Mouse (Mus musculus) embryonic facial prominence, embryonic 12.5 days (tissue): ENCODE data around the gene Pld3. TPM values are rescaled to one million over a fixed set of nuclear protein-coding genes. Genes with fewer than 3 reads are reported as not detected.
A peak's percentile ranks its signal among the peaks of the same experiment; 100 is the strongest.

Experiments used
- ATAC-seq: fragments of 200-750 bp; cut with Nextera tagmentation; 2 replicates; pipeline ENCODE4 v1.8.0; 2017; ENCODE audit not compliant: insufficient number of reproducible peaks, insufficient read depth, low FRiP score, low TSS enrichment
- H3K27ac ChIP-seq: fragments of 300-500 bp; sonication (generic); 2 replicates; pipeline ENCODE4 v1.5.1; 2016; ENCODE audit warnings: mild to moderate bottlenecking
- H3K27me3 ChIP-seq: fragments of 300-500 bp; sonication (generic); 2 replicates; pipeline ENCODE4 v1.6.1; 2016; ENCODE audit warnings: mild to moderate bottlenecking, moderate library complexity
- H3K36me3 ChIP-seq: fragments of 300-500 bp; sonication (generic); 2 replicates; pipeline ENCODE4 v1.6.1; 2016; ENCODE audit warnings: mild to moderate bottlenecking
- H3K4me1 ChIP-seq: fragments of 300-500 bp; sonication (generic); 2 replicates; pipeline ENCODE4 v1.6.1; 2016
- H3K4me2 ChIP-seq: fragments of 300-500 bp; sonication (generic); replicated peaks from 2 replicates; pipeline ENCODE4 v1.6.1; 2016; ENCODE audit warnings: mild to moderate bottlenecking, moderate library complexity
- H3K4me3 ChIP-seq: fragments of 300-500 bp; sonication (generic); 2 replicates; pipeline ENCODE4 v1.5.1; 2016; ENCODE audit warnings: mild to moderate bottlenecking
- H3K9ac ChIP-seq: fragments of 300-500 bp; sonication (generic); 2 replicates; pipeline ENCODE4 v1.6.1; 2016; ENCODE audit warnings: mild to moderate bottlenecking, moderate library complexity
- H3K9me3 ChIP-seq: fragments of 300-500 bp; sonication (generic); 2 replicates; pipeline ENCODE4 v1.6.1; 2016; ENCODE audit warnings: mild to moderate bottlenecking, moderate library complexity
- WGBS: fragments of 180-500 bp; shearing (Covaris S2); methylation state at CpG from one replicate; pipeline ENCODE4 v1.1.7; 2016; 5-methylcytosine and 5-hydroxymethylcytosine counted together
- polyA plus RNA-seq: library from polyadenylated mRNA; unstranded; fragments of >200 nt; fragmentation: Nextera tagmentation; extraction: Ambion mirVana; gene quantifications from 2 replicates; pipeline ENCODE4 v1.2.1, GENCODE M21; 2016

Gene Pld3
- polyA plus RNA-seq, 1 experiment from 2014 or later, result 77.9 TPM

DNA sequence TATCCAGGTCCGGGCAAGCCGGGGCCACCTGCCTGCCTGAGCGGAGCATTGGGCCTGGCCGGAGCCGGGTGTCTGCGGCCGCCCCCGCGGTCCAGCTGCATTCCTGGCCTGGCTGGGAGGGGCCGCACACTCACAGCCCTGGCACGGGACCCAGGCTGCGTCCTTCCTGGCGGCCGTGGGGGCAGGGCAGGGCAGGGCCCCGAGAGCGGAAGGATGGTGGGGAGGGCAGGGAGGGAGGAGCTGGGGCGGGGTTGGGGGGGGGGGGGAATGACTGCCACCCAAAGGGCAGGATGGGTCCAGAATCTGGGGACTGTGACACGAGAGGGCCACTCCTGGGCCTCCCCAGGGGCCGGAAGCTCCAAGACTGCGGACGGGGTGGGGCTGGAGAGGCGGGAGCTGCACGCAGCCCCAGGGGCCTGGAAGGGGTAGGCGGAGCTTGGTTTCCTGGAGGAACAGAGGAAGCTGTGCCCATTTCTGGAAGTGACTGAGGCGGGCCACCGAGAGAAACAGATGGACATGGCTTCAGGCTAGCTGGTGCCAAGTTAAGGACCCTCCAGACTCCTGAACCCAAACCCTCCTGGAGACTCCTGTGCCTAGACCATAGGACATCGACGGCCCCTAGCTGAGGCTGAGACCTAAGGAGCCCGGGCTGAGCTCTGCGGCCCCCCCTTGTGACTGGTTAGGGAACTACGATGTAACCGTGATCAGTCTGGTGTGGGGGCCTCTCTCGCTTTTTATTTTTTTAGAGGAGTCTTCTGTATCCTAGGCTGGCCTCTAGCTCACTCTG lies 62.3 kb downstream of the Pld3 start:
- 0 out of 2 replicates have a peak, but pooled peaks have one; percentile 36 for ATAC-seq
- Histone ChIP-seq H3K4me1 (peaks cover 17% of the 10 kb centered on the region), H3K36me3 (peaks cover 5% of the 10 kb centered on the region; the same call in 1 of the 2 replicates), H3K9me3 (no peaks in the 10 kb centered on the region), H3K27me3 (no peaks in the 10 kb centered on the region), H3K9ac (peak overlapping the region; percentile 52), H3K27ac (peak overlapping the region; percentile 85), H3K4me3 (peak overlapping the region; percentile 36), H3K4me2 (peak overlapping the region; percentile 61)
- 1% methylated on average over 29 of the region's 33 CpGs for WGBS

DNA sequence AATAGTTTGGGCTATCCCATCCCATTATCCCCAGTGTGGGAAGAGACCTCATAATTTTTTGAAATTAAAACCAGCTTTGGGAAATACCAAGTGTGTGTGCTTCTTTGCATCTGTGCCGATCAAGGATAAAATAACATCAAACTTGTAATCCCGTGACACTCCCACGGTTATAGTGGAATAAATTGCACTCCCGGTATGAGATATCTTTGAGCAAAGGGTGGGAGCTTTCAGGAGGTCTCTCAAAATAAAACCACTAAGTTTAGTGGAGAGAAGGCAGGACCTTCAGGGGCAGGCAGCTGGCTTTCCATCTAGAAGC lies 62.8 kb downstream of the Pld3 start:
- Histone ChIP-seq H3K4me2 (peak overlapping the region; percentile 61), H3K9me3 (no peaks in the 10 kb centered on the region), H3K36me3 (peaks cover 5% of the 10 kb centered on the region; the same call in 1 of the 2 replicates), H3K9ac (peak overlapping the region; percentile 52), H3K4me1 (peaks cover 17% of the 10 kb centered on the region), H3K27me3 (no peaks in the 10 kb centered on the region), H3K27ac (peak overlapping the region; percentile 85), H3K4me3 (peak overlapping the region; percentile 36)
- WGBS, result 18% methylated on average over 4 of the region's 4 CpGs
- no peak for ATAC-seq

DNA sequence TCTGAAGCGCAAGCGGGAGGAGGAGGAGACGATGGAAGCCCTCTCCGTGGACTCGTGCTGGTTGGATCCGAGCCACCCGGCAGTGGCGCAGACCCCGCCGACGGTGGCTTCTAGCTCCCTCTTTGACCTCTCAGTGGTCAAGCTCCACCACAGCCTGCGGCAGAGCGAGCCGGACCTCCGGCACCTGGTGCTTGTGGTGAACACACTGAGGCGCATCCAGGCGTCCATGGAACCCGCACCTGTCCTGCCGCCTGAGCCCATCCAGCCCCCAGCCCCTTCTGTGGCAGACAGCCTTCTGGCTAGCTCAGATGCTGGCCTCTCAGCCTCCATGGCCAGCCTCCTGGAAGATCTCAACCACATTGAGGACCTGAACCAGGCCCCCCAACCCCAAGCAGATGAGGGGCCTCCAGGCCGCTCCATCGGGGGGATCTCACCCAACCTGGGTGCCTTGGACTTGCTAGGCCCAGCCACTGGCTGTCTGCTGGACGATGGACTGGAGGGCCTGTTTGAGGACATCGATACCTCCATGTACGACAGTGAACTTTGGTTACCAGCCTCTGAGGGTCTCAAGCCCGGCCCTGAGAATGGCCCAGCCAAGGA lies 63.6 kb downstream of the Pld3 start:
- 91% methylated on average over 25 of the region's 25 CpGs for WGBS
- H3K9ac ChIP-seq, result no peak overlapping the region
- no peak overlapping the region for H3K4me3 ChIP-seq
- ATAC-seq, result no peak
- H3K27ac ChIP-seq, result no peak overlapping the region
- H3K4me2 ChIP-seq, result no peak overlapping the region
- H3K9me3 ChIP-seq, result no peaks in the 10 kb centered on the region
- H3K4me1 ChIP-seq, result peaks cover 17% of the 10 kb centered on the region
- H3K27me3 ChIP-seq, result no peaks in the 10 kb centered on the region
- H3K36me3 ChIP-seq, result peaks cover 5% of the 10 kb centered on the region; the same call in 1 of the 2 replicates

DNA sequence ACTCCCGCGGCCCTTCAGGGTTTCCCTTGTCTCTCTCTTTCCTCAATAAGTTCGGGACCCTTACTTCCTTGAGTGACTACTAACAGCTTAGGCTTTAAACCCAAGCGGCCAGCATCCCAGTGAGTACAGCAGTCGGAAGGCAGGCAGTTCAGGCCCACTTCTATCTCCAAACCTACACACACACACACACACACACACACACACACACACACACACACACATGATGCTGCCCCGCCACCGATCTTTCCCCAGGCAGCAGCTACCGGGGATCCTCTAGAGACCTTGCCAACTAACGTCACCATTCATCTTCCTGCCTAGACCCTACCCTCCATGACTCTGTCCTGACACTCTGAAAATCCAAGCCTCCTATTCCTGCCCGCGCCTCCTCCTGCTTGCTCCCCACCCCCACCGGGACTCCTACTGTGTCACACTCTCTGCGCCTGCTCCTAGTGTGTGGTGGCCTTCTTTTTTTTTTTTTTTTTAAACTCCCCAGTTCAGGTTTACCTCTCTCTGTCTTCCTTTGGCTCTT lies 65.2 kb downstream of the Pld3 start:
- H3K4me1 ChIP-seq, result peaks cover 17% of the 10 kb centered on the region
- peak overlapping the region; percentile 74 for H3K4me2 ChIP-seq
- H3K27ac ChIP-seq, result peak overlapping the region; percentile 97
- no peaks in the 10 kb centered on the region for H3K9me3 ChIP-seq
- ATAC-seq, result no peak
- H3K4me3 ChIP-seq, result peak overlapping the region; percentile 66
- under 1% methylated on average over 13 of the region's 13 CpGs for WGBS
- no peaks in the 10 kb centered on the region for H3K27me3 ChIP-seq
- H3K36me3 ChIP-seq, result peaks cover 5% of the 10 kb centered on the region; the same call in 1 of the 2 replicates
- H3K9ac ChIP-seq, result peak overlapping the region; percentile 78

DNA sequence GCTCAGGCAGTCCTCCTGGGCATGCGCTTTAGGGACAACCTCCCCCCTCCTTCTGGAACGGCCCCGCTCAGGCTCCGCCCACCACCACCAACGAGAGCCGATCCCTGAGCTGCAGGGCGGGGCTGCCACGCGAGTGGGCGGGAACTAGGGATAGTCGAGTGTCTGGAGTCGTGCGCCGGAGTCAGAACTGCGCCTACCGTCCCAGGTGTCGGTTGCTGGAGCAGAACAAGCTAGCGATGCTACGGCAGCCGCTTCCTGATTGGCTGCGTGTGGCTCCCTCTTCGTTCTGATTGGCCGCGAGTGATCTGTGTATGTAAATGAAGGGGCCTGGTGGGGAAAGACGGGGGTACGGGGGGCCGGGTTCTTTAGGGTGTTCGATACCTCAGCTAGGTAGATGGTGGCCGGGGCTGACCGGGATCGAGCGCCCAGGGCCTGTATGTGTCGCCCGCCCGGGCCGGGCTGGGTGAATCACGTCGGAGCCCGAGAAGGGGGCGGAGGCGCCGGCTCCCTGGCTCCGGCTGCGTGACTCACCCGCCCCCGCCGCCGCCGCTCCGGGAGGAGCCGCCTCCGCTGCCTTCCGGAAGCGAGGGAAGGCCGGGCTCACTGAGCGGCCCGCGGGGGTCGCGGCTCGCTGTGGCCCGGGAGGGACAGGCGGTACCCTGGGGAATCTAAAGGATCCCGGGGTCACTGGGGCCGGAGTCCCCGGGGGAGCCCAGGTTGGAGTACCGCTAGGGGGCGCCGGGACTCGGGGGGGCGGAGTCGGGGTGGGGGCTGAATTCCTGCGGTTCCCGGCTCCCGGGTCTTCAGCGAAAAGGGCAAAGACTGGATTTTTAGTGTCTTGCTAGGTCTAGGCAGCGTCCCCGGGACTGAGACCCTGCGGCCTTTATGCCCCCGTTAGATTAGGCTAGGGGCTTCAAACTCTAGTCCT lies 66.0 kb downstream of the Pld3 start, which contains the start of gene Sertad1:
Gene Sertad1, plus strand, starts transcription at position 141 of the 928 bp plus-strand sequence.
- Histone ChIP-seq H3K27me3 (no peaks in the 10 kb centered on the region), H3K4me2 (peak within 1 kb of the TSS; percentile 74), H3K9me3 (no peaks in the 10 kb centered on the region), H3K4me3 (peak within 1 kb of the TSS; percentile 66), H3K36me3 (peaks cover 5% of the 10 kb centered on the region; the same call in 1 of the 2 replicates), H3K27ac (peak within 1 kb of the TSS; percentile 97), H3K4me1 (peaks cover 18% of the 10 kb centered on the region), H3K9ac (peak within 1 kb of the TSS; percentile 78)
- peak; percentile 95 for ATAC-seq
- under 1% methylated on average over 75 of the region's 80 CpGs for WGBS

DNA sequence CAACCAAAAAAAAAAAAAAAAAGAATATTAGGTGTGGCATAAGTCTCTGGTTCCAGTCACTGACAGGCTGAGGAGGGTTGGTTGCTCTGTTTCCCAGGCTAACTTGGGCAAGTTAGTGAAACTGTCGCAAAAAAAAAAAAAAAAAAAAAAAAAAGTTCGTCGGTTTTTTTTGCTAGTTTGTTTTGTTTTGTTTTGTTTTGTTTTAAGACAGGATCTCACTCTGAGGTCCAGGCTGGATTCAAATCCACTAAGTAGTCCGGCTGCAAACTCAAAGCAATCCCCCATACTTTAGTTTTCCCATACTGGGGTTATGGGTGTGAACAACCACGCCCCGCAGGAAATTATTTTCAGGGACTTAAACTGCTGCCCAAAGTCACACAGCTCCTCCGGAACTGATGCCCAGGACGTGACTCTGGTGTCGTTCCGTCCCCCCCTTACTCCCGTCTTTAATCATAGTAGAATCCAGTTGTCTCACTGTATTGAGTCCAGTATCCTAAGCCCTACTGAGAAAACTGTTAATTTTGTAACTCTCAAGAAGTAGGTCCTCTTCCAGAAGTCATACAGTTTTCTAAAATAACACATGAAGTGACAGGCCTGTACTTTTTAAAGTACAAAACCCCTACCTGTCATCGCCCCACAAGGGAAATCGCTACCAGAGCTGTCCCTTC lies 66.8 kb downstream of the Pld3 start:
- H3K4me3 ChIP-seq, result peak overlapping the region; percentile 66
- WGBS, result 4% methylated on average over 13 of the region's 13 CpGs
- peaks cover 26% of the 10 kb centered on the region for H3K4me1 ChIP-seq
- H3K9me3 ChIP-seq, result no peaks in the 10 kb centered on the region
- no peak overlapping the region for H3K9ac ChIP-seq
- no peak for ATAC-seq
- no peaks in the 10 kb centered on the region for H3K27me3 ChIP-seq
- H3K27ac ChIP-seq, result peak overlapping the region; percentile 37; the same call in 1 of the 2 replicates
- H3K36me3 ChIP-seq, result peaks cover 5% of the 10 kb centered on the region; the same call in 1 of the 2 replicates
- peak overlapping the region; percentile 74 for H3K4me2 ChIP-seq

DNA sequence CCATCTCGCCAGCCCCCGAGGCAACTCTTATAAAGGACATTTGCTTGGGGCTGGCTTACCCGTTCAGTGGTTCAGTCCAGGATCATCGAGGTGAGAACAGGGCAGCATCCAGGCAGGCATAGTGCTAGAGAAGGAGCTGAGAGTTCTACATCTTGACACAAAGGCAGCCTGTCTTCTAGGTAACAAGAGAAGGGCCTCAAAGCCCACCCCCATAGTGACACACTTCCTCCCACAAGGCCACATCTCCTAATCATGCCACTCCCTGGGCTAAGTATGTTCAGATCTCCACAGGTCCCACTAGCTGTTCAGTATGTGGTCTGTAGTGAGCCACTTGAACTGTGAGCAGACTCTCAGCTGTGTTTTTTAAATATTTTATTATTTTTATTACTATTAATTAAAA lies 69.2 kb downstream of the Pld3 start:
- no peak overlapping the region for H3K27ac ChIP-seq
- ATAC-seq, result no peak
- no peak overlapping the region for H3K9ac ChIP-seq
- peaks cover 19% of the 10 kb centered on the region for H3K4me1 ChIP-seq
- H3K36me3 ChIP-seq, result no peaks in the 10 kb centered on the region
- no peaks in the 10 kb centered on the region for H3K9me3 ChIP-seq
- WGBS, result 78% methylated on average over 4 of the region's 4 CpGs
- no peak overlapping the region for H3K4me3 ChIP-seq
- H3K27me3 ChIP-seq, result no peaks in the 10 kb centered on the region
- no peak overlapping the region for H3K4me2 ChIP-seq

Other genes with a start within 250 kb of the Pld3 start
- gene Ltbp4, start 215.5 kb downstream of the Pld3 start, polyA plus RNA-seq, result 15.9 and 16.8 TPM in 2 replicates
- 75.8 and 83.2 TPM in 2 replicates for gene Shkbp1, start 197.2 kb downstream of the Pld3 start, polyA plus RNA-seq
- 0.58 and 0.94 TPM in 2 replicates for gene Gm20479, start 195.8 kb downstream of the Pld3 start, polyA plus RNA-seq
- 0.27 and 0.51 TPM in 2 replicates for gene Sptbn4, start 105.5 kb downstream of the Pld3 start, polyA plus RNA-seq
- gene Blvrb, start 105.2 kb downstream of the Pld3 start, polyA plus RNA-seq, result 34.5 and 36.8 TPM in 2 replicates
- gene Sertad3, start 79.5 kb downstream of the Pld3 start, polyA plus RNA-seq, result 29.9 and 33.1 TPM in 2 replicates
- 31.1 and 32.0 TPM in 2 replicates for gene Sertad1, start 66.3 kb downstream of the Pld3 start, polyA plus RNA-seq
- gene Prx, start 53.9 kb downstream of the Pld3 start, polyA plus RNA-seq, result 5.6 and 6.2 TPM in 2 replicates
- gene Hipk4, start 30.0 kb downstream of the Pld3 start, polyA plus RNA-seq, result 0.95 and 1.0 TPM in 2 replicates
- 33.5 and 35.8 TPM in 2 replicates for gene 2310022A10Rik, start within 50 bp of the Pld3 start, polyA plus RNA-seq
- 114 and 115 TPM in 2 replicates for gene Akt2, start 38.3 kb upstream of the Pld3 start, polyA plus RNA-seq
- gene Ttc9b, start 100.7 kb upstream of the Pld3 start, polyA plus RNA-seq, result 2.5 and 3.6 TPM in 2 replicates
- 14.0 and 16.6 TPM in 2 replicates for gene Map3k10, start 121.4 kb upstream of the Pld3 start, polyA plus RNA-seq
- gene Zfp607b, start 136.1 kb upstream of the Pld3 start, polyA plus RNA-seq, result 4.0 and 5.8 TPM in 2 replicates
- 55.8 and 57.1 TPM in 2 replicates for gene Zfp60, start 178.2 kb upstream of the Pld3 start, polyA plus RNA-seq